Mouse (Mus musculus): Measurements from ENCODE around the gene Kcnj12. TPM values are rescaled to one million over a fixed set of nuclear protein-coding genes. Genes with fewer than 3 reads are reported as not detected.

The Kcnj12 gene
- total and polyA plus RNA-seq, 3 experiments, result 26.7 to 35.7 (median 29.5) TPM

DNA sequence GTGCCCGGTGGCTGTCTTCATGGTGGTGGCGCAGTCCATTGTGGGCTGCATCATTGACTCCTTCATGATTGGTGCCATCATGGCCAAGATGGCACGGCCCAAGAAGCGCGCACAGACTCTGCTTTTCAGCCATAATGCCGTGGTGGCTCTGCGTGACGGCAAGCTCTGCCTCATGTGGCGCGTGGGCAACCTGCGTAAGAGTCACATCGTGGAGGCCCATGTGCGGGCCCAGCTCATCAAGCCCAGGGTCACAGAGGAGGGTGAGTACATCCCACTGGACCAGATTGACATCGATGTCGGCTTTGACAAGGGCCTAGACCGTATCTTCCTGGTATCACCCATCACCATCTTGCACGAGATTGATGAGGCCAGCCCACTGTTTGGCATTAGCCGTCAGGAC is 47.3 kb downstream of the Kcnj12 start:
- H3K36me3 ChIP-seq (ENCODE audit: control insufficient read depth, insufficient read depth, low read length), result no peaks in the 10 kb centered on the region
- H3K4me3 ChIP-seq, result no peak overlapping the region
- H3K9ac ChIP-seq (ENCODE audit: low read depth, low read length), result no peak overlapping the region
- no peaks in the 10 kb centered on the region for H3K79me2 ChIP-seq (replicated peaks; ENCODE audit: control insufficient read depth, insufficient read depth, low read length)
- H3K27me3 ChIP-seq (ENCODE audit: control insufficient read depth, insufficient read depth, low read length), result no peaks in the 10 kb centered on the region
- no peak overlapping the region for H3K27ac ChIP-seq
- TF ChIP-seq CTCF (IDR thresholded peaks at IDR 0.05), result no peak
- no peak for TF ChIP-seq POLR2A (IDR thresholded peaks at IDR 0.05; ENCODE audit: insufficient read depth, low read depth, low read length)
- TF ChIP-seq EP300 (IDR thresholded peaks at IDR 0.05; ENCODE audit: insufficient read depth, low read depth, low read length), result no peak
- intact Hi-C loops (cut with DNase I), result no loop called here
- H3K4me1 ChIP-seq (ENCODE audit: control insufficient read depth, insufficient read depth, low read length), result no peaks in the 10 kb centered on the region; the same call in 1 of the 2 replicates
- 97% methylated on average over 18 of the region's 18 CpGs for WGBS
- DNase-seq, result no peak

GRCm38 (mm10) chr11:61074646-61075317 is 52.4 kb downstream of the Kcnj12 start:
- H3K27ac ChIP-seq, result no peak overlapping the region
- WGBS, result 48% methylated on average over 5 of the region's 5 CpGs

GRCm38 (mm10) chr11:61075361-61076326 is 53.3 kb downstream of the Kcnj12 start:
- Histone ChIP-seq H3K79me2 (replicated peaks; ENCODE audit: control insufficient read depth, insufficient read depth, low read length) (no peaks in the 10 kb centered on the region), H3K27me3 (ENCODE audit: control insufficient read depth, insufficient read depth, low read length) (no peaks in the 10 kb centered on the region), H3K27ac (no peak overlapping the region), H3K4me3 (no peak overlapping the region), H3K4me1 (ENCODE audit: control insufficient read depth, insufficient read depth, low read length) (peaks cover 4% of the 10 kb centered on the region; the same call in 1 of the 2 replicates), H3K9ac (ENCODE audit: low read depth, low read length) (no peak overlapping the region), H3K36me3 (ENCODE audit: control insufficient read depth, insufficient read depth, low read length) (no peaks in the 10 kb centered on the region)
- no peak for DNase-seq
- 43% methylated on average over 15 of the region's 15 CpGs for WGBS
- intact Hi-C loops (cut with DNase I), result no loop called here
- TF ChIP-seq POLR2A (IDR thresholded peaks at IDR 0.05; ENCODE audit: insufficient read depth, low read depth, low read length) (no peak), CTCF (IDR thresholded peaks at IDR 0.05) (no peak), EP300 (IDR thresholded peaks at IDR 0.05; ENCODE audit: insufficient read depth, low read depth, low read length) (no peak)

More at GRCm38 (mm10) chr11:61074646-61075317, 52.4 kb downstream of the Kcnj12 start:
- no peak for DNase-seq
- Histone ChIP-seq H3K27me3 (ENCODE audit: control insufficient read depth, insufficient read depth, low read length) (no peaks in the 10 kb centered on the region), H3K79me2 (replicated peaks; ENCODE audit: control insufficient read depth, insufficient read depth, low read length) (no peaks in the 10 kb centered on the region), H3K4me1 (ENCODE audit: control insufficient read depth, insufficient read depth, low read length) (peaks cover 4% of the 10 kb centered on the region; the same call in 1 of the 2 replicates), H3K4me3 (no peak overlapping the region), H3K9ac (ENCODE audit: low read depth, low read length) (no peak overlapping the region), H3K36me3 (ENCODE audit: control insufficient read depth, insufficient read depth, low read length) (no peaks in the 10 kb centered on the region)
- intact Hi-C loops (cut with DNase I), result no loop called here
- TF ChIP-seq CTCF (IDR thresholded peaks at IDR 0.05) (no peak), POLR2A (IDR thresholded peaks at IDR 0.05; ENCODE audit: insufficient read depth, low read depth, low read length) (no peak), EP300 (IDR thresholded peaks at IDR 0.05; ENCODE audit: insufficient read depth, low read depth, low read length) (0 out of 2 replicates have a peak, but pooled peaks have one; percentile 36)

- no peak overlapping the region for H3K4me3 ChIP-seq
- 73% methylated on average over 2 of the region's 2 CpGs for WGBS
- intact Hi-C loops (cut with DNase I), result no loop called here
Observed at GRCm38 (mm10) chr11:61081624-61082023, 59.3 kb downstream of the Kcnj12 start.

DNA sequence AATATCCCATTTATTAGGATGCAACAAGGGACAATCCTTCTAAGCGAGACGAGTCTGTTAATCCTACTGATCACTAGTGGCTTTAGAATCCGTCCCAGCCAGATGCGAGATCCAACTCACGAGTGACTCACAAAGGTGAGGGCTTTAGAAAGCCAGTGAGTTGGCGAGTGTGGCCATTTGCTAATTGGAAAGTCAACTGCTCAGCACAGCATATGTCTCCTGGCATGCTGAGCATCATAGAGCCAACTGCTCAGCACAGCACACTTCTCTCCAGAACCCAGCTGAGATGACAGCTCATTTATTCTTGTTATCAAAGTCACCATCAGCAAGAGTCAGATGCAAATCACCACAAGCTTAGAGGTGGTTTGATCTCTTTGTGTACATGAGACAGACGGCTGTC is 67.8 kb downstream of the Kcnj12 start:
- H3K4me3 ChIP-seq, result no peak overlapping the region
- no peak for DNase-seq
- whole genome bisulfite sequencing, result 88% methylated on average over 7 of the region's 7 CpGs
- no peak overlapping the region for H3K27ac ChIP-seq
- no peaks in the 10 kb centered on the region for H3K36me3 ChIP-seq (ENCODE audit: control insufficient read depth, insufficient read depth, low read length)
- TF ChIP-seq CTCF (IDR thresholded peaks at IDR 0.05) (no peak), EP300 (IDR thresholded peaks at IDR 0.05; ENCODE audit: insufficient read depth, low read depth, low read length) (no peak), POLR2A (IDR thresholded peaks at IDR 0.05; ENCODE audit: insufficient read depth, low read depth, low read length) (no peak)
- H3K79me2 ChIP-seq (replicated peaks; ENCODE audit: control insufficient read depth, insufficient read depth, low read length), result no peaks in the 10 kb centered on the region
- no peaks in the 10 kb centered on the region for H3K27me3 ChIP-seq (ENCODE audit: control insufficient read depth, insufficient read depth, low read length)
- H3K4me1 ChIP-seq (ENCODE audit: control insufficient read depth, insufficient read depth, low read length), result no peaks in the 10 kb centered on the region
- intact Hi-C loops (cut with DNase I), result loop anchor here (5.0 kb wide), 2 partner anchors 118 to 178 kb away; partner anchors contain the start of gene Natd1
- no peak overlapping the region for H3K9ac ChIP-seq (ENCODE audit: low read depth, low read length)

More at GRCm38 (mm10) chr11:61081624-61082023, 59.3 kb downstream of the Kcnj12 start:
- Histone ChIP-seq H3K9ac (ENCODE audit: low read depth, low read length) (no peak overlapping the region), H3K79me2 (replicated peaks; ENCODE audit: control insufficient read depth, insufficient read depth, low read length) (no peaks in the 10 kb centered on the region), H3K27me3 (ENCODE audit: control insufficient read depth, insufficient read depth, low read length) (no peaks in the 10 kb centered on the region), H3K36me3 (ENCODE audit: control insufficient read depth, insufficient read depth, low read length) (no peaks in the 10 kb centered on the region), H3K4me1 (ENCODE audit: control insufficient read depth, insufficient read depth, low read length) (no peaks in the 10 kb centered on the region), H3K27ac (no peak overlapping the region)
- TF ChIP-seq CTCF (IDR thresholded peaks at IDR 0.05) (no peak), POLR2A (IDR thresholded peaks at IDR 0.05; ENCODE audit: insufficient read depth, low read depth, low read length) (no peak), EP300 (IDR thresholded peaks at IDR 0.05; ENCODE audit: insufficient read depth, low read depth, low read length) (no peak)
- no peak for DNase-seq
